In genomic region chrX:9293140-9293829, GRCm38 (mm10) we compare ENCODE assay signal across 26 mouse cellular contexts. TPM values are rescaled to one million over a fixed set of nuclear protein-coding genes. Genes with fewer than 3 reads are reported as not detected.
"Had no signal": no experiment of that assay in that cellular context is flagged by ENCODE, and none has a peak within 500 bp of the region (broad histone marks: within the 10 kb centered on the region; RNA-seq: fewer than 3 reads in every experiment).

No protein-coding gene starts in this region.

RNA-seq across cellular contexts. Expression of gene H2al1m, which starts 9.7 kb away (rescaled TPM):
- polyA plus RNA-seq: limb, embryonic 10.5 days; limb, embryonic 11.5 days; limb, embryonic 12.5 days; limb, embryonic 14.5 days; limb, embryonic 15.5 days; liver, adult 2 months; lung, adult 2 months; lung, embryonic 14.5 days; lung, embryonic 15.5 days; lung, embryonic 16.5 days; lung, postnatal 0 days; macrophage; midbrain, embryonic 10.5 days; midbrain, embryonic 12.5 days; midbrain, embryonic 13.5 days; midbrain, embryonic 16.5 days; midbrain, postnatal 0 days; myocyte; neural tube, embryonic 11.5 days; neural tube, embryonic 13.5 days had no signal

RNA-seq across cellular contexts. Expression of gene Gm14862, which starts 36.6 kb away (rescaled TPM):
- polyA plus RNA-seq: limb, embryonic 10.5 days; limb, embryonic 12.5 days; limb, embryonic 13.5 days; limb, embryonic 14.5 days; limb, embryonic 15.5 days; liver, adult 2 months; lung, adult 2 months; lung, embryonic 15.5 days; lung, embryonic 16.5 days; lung, postnatal 0 days; macrophage; midbrain, embryonic 11.5 days; midbrain, embryonic 13.5 days; midbrain, embryonic 14.5 days; midbrain, embryonic 15.5 days; midbrain, postnatal 0 days; myocyte; neural tube, embryonic 11.5 days; neural tube, embryonic 13.5 days had no signal

RNA-seq across cellular contexts. Expression of gene H2al1k, which starts 57.1 kb away (rescaled TPM):
- polyA plus RNA-seq: limb, embryonic 10.5 days; limb, embryonic 11.5 days; limb, embryonic 12.5 days; limb, embryonic 13.5 days; limb, embryonic 14.5 days; limb, embryonic 15.5 days; liver, postnatal 0 days; lung, adult 2 months; lung, embryonic 14.5 days; lung, embryonic 15.5 days; lung, embryonic 16.5 days; lung, postnatal 0 days; macrophage; midbrain, embryonic 10.5 days; midbrain, embryonic 11.5 days; midbrain, embryonic 12.5 days; midbrain, embryonic 13.5 days; midbrain, embryonic 14.5 days; midbrain, embryonic 15.5 days; midbrain, embryonic 16.5 days; midbrain, postnatal 0 days; myocyte; neural tube, embryonic 11.5 days; neural tube, embryonic 12.5 days; neural tube, embryonic 13.5 days had no signal
